Mouse (Mus musculus): ENCODE data around the gene Btnl9. TPM values are rescaled to one million over a fixed set of nuclear protein-coding genes. Genes with fewer than 3 reads are reported as not detected.

The Btnl9 gene
- polyA plus RNA-seq, 1 experiment = 0.04 TPM

GRCm38 (mm10) chr11:49119635-49120034 is 67.3 kb downstream of the Btnl9 start:
- TF ChIP-seq CTCF (IDR thresholded peaks at IDR 0.05; ENCODE audit: control insufficient read depth, insufficient read depth, insufficient replicate concordance, low read depth, low read length) (no peak), POLR2A (IDR thresholded peaks at IDR 0.05; ENCODE audit: control insufficient read depth, low read depth, low read length) (no peak)
- Histone ChIP-seq H3K36me3 (ENCODE audit: control insufficient read depth, insufficient read depth, low read length) (no peaks in the 10 kb centered on the region), H3K4me3 (ENCODE audit: control insufficient read depth, low read depth, low read length) (no peak overlapping the region), H3K4me1 (ENCODE audit: control insufficient read depth, insufficient read depth, low read length) (no peaks in the 10 kb centered on the region), H3K27ac (ENCODE audit: control insufficient read depth, insufficient read depth, low read depth, low read length) (no peak overlapping the region), H3K27me3 (ENCODE audit: control insufficient read depth, insufficient read depth, low read length) (no peaks in the 10 kb centered on the region)

Other genes with a start within 250 kb of the Btnl9 start
- gene Psme2b, start 241.0 kb downstream of the Btnl9 start, polyA plus RNA-seq (2012; rRNA removed) = 0.53 and 0.67 TPM in 2 replicates
- gene Olfr56, start 208.3 kb downstream of the Btnl9 start, polyA plus RNA-seq (2012; rRNA removed) = not detected in 2 replicates
- gene 9930111J21Rik1, start 207.8 kb downstream of the Btnl9 start, polyA plus RNA-seq (2012; rRNA removed) = 0.12 TPM in 1 of 2 replicates, not detected in the other
- gene Gm12185, start 194.9 kb downstream of the Btnl9 start, polyA plus RNA-seq (2012; rRNA removed) = not detected in 2 replicates
- 0.51 and 0.58 TPM in 2 replicates for gene Tgtp1, start 193.0 kb downstream of the Btnl9 start, polyA plus RNA-seq (2012; rRNA removed)
- gene 9930111J21Rik2, start 135.9 kb downstream of the Btnl9 start, polyA plus RNA-seq (2012; rRNA removed) = 0.35 TPM in 2 replicates
- 0.08 and 0.63 TPM in 2 replicates for gene Tgtp2, start 123.0 kb downstream of the Btnl9 start, polyA plus RNA-seq (2012; rRNA removed)
- 0.37 and 0.42 TPM in 2 replicates for gene Ifi47, start 110.6 kb downstream of the Btnl9 start, polyA plus RNA-seq (2012; rRNA removed)
- gene Olfr1396, start 72.3 kb downstream of the Btnl9 start, polyA plus RNA-seq (2012; rRNA removed) = not detected in 2 replicates
- not detected in 2 replicates for gene Olfr1395, start 44.9 kb downstream of the Btnl9 start, polyA plus RNA-seq (2012; rRNA removed)
- not detected in 2 replicates for gene Olfr1394, start 32.8 kb downstream of the Btnl9 start, polyA plus RNA-seq (2012; rRNA removed)
- 4.7 and 5.4 TPM in 2 replicates for gene Zfp62, start 16.1 kb upstream of the Btnl9 start, polyA plus RNA-seq (2012; rRNA removed)
- gene Mgat1, start 57.0 kb upstream of the Btnl9 start, polyA plus RNA-seq (2012; rRNA removed) = 13.9 and 16.0 TPM in 2 replicates
- 4.6 and 4.7 TPM in 2 replicates for gene Olfr1393, start 91.1 kb upstream of the Btnl9 start, polyA plus RNA-seq (2012; rRNA removed)
- 2.2 and 2.8 TPM in 2 replicates for gene Olfr1392, start 98.1 kb upstream of the Btnl9 start, polyA plus RNA-seq (2012; rRNA removed)
- not detected in 2 replicates for gene Olfr10, start 117.6 kb upstream of the Btnl9 start, polyA plus RNA-seq (2012; rRNA removed)
- not detected in 2 replicates for gene Olfr1391, start 135.6 kb upstream of the Btnl9 start, polyA plus RNA-seq (2012; rRNA removed)
- gene Olfr1390, start 148.0 kb upstream of the Btnl9 start, polyA plus RNA-seq (2012; rRNA removed) = not detected in 2 replicates
- gene Olfr1389, start 235.9 kb upstream of the Btnl9 start, polyA plus RNA-seq (2012; rRNA removed) = 0.16 and 0.21 TPM in 2 replicates
- 0.19 TPM in 1 of 2 replicates, not detected in the other for gene Olfr1388, start 249.5 kb upstream of the Btnl9 start, polyA plus RNA-seq (2012; rRNA removed)